Mouse (Mus musculus) central nervous system, embryonic 14 days (tissue): ENCODE data around the gene Pitx2. TPM values are rescaled to one million over a fixed set of nuclear protein-coding genes. Genes with fewer than 3 reads are reported as not detected.

ENCODE experiments used
- polyA plus RNA-seq: library from polyadenylated mRNA; depleted of rRNA; stranded (reverse); fragments of >200 nt; gene quantifications from 2 replicates; pipeline ENCODE4 v1.2.3, GENCODE M21; 2012; rRNA removed

Pitx2 gene
- polyA plus RNA-seq: 11.8 and 15.0 TPM in 2 replicates

GRCm38 (mm10) chr3:129199609-129200500 lies at the start of gene Pitx2:
Gene Pitx2 (plus strand): TSS chr3:129199878.

Other genes with a start within 250 kb of the Pitx2 start
- 2.3 and 4.5 TPM in 2 replicates for gene Enpep, start 132.8 kb downstream of the Pitx2 start, polyA plus RNA-seq